Mouse (Mus musculus): ENCODE results near the gene Lrrn3. TPM values are rescaled to one million over a fixed set of nuclear protein-coding genes. Genes with fewer than 3 reads are reported as not detected.
A peak's percentile ranks its signal among the peaks of the same experiment; 100 is the strongest.

Gene Lrrn3
- polyA plus RNA-seq (2014; fragmentation: Nextera tagmentation; extraction: Ambion mirVana), result 6.4 and 7.4 TPM in 2 replicates

- Histone ChIP-seq H3K9ac (ENCODE audit: low read length) (no peak within 1 kb of the TSS), H3K4me2 (ENCODE audit: low read depth, severe bottlenecking) (peak within 1 kb of the TSS; percentile 56), H3K36me3 (ENCODE audit: control insufficient read depth, insufficient read depth, low read length) (no peaks in the 10 kb centered on the region), H3K4me1 (ENCODE audit: control insufficient read depth, insufficient read depth, low read length) (peaks cover 14% of the 10 kb centered on the region), H3K27ac (replicated peaks; ENCODE audit: low read depth, low read length) (no peak within 1 kb of the TSS), H3K27me3 (ENCODE audit: control insufficient read depth, insufficient read depth, low read length) (no peaks in the 10 kb centered on the region), H3K4me3 (ENCODE audit: low read depth, low read length) (peak within 1 kb of the TSS; percentile 7), H3K9me3 (ENCODE audit: control insufficient read depth, low read length) (no peaks in the 10 kb centered on the region)
- WGBS, result 96% methylated on average over 1 of the region's 1 CpGs
- no peak for ATAC-seq (ENCODE audit: insufficient number of reproducible peaks, low FRiP score, low TSS enrichment, low read depth)
- no peak for DNase-seq (ENCODE audit: low spot score)
These were observed at the start of gene Lrrn3 for GRCm38 (mm10) chr12:41486331-41486730. Gene Lrrn3 (minus strand): TSS chr12:41486431.

DNA sequence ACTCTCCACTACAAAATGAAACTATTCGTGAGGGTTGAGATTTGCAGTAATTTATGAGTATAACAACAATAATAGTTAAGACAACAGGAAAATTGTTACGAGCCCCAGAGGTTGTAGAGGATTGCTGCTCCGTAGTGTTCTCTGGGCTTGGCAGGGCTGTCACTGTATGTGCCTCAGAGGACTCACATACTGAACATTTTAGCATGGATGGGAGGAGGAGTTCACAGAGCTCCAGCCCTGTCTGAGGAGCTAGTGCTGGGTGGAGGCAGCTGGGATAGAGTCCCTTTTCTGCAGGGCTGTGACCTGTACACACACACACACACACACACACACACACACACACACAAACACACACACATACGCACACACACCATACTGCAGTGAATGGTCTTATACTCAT lies 42.2 kb upstream of the Lrrn3 start:
- Histone ChIP-seq H3K9ac (ENCODE audit: low read length) (no peak overlapping the region), H3K4me3 (ENCODE audit: low read depth, low read length) (no peak overlapping the region), H3K9me3 (ENCODE audit: control insufficient read depth, low read length) (no peaks in the 10 kb centered on the region), H3K27me3 (ENCODE audit: control insufficient read depth, insufficient read depth, low read length) (no peaks in the 10 kb centered on the region), H3K4me2 (ENCODE audit: low read depth, severe bottlenecking) (no peak overlapping the region), H3K4me1 (ENCODE audit: control insufficient read depth, insufficient read depth, low read length) (no peaks in the 10 kb centered on the region), H3K27ac (replicated peaks; ENCODE audit: low read depth, low read length) (no peak overlapping the region), H3K36me3 (ENCODE audit: control insufficient read depth, insufficient read depth, low read length) (no peaks in the 10 kb centered on the region)
- 87% methylated on average over 4 of the region's 4 CpGs for WGBS
- no peak for DNase-seq (ENCODE audit: low spot score)
- no peak for ATAC-seq (ENCODE audit: insufficient number of reproducible peaks, low FRiP score, low TSS enrichment, low read depth)

DNA sequence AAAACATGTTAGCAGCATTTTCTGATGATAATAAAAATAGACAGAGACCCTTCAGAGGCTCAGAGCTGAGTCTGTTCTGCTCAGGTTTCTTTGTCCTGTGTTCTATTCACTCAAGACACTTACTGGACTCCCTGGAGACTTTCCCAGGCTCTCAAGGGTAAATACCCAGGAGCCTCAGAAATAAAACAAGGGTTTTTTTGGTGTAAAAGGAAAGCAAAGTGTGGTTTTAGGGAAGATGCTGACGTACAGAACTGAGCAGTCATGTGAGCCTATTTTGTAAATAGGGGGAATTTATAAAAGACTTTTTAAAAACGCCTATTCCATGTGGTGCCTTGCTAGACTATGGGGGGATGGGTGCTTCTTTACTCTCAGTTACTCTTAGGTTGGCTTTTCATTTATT lies 40.5 kb upstream of the Lrrn3 start:
- no peak for DNase-seq (ENCODE audit: low spot score)
- H3K27me3 ChIP-seq (ENCODE audit: control insufficient read depth, insufficient read depth, low read length), result no peaks in the 10 kb centered on the region
- H3K4me1 ChIP-seq (ENCODE audit: control insufficient read depth, insufficient read depth, low read length), result no peaks in the 10 kb centered on the region
- 82% methylated on average over 2 of the region's 2 CpGs for WGBS
- no peak overlapping the region for H3K9ac ChIP-seq (ENCODE audit: low read length)
- no peak overlapping the region for H3K27ac ChIP-seq (replicated peaks; ENCODE audit: low read depth, low read length)
- H3K4me3 ChIP-seq (ENCODE audit: low read depth, low read length), result no peak overlapping the region
- H3K9me3 ChIP-seq (ENCODE audit: control insufficient read depth, low read length), result no peaks in the 10 kb centered on the region
- ATAC-seq (ENCODE audit: insufficient number of reproducible peaks, low FRiP score, low TSS enrichment, low read depth), result no peak
- H3K36me3 ChIP-seq (ENCODE audit: control insufficient read depth, insufficient read depth, low read length), result no peaks in the 10 kb centered on the region
- no peak overlapping the region for H3K4me2 ChIP-seq (ENCODE audit: low read depth, severe bottlenecking)

DNA sequence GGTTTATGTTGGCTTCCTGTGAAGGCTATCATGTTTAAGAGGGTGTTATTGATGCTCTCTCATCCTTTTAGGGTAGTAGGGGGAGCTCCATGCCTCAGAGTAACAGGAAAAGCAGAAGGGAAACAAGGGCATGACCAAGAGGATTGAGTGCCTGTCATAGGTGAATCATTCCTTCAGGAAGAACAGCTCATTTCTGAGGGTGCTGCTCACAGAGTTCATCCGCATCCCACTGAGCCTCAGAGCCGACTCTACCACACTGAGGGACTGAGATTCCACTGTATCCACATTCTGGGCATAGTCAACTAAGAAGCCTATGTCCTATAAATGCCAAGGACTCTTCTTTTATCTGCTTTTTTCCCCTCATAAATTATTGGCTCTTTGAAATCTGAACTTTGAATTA lies 35.4 kb upstream of the Lrrn3 start:
- Histone ChIP-seq H3K9me3 (ENCODE audit: control insufficient read depth, low read length) (no peaks in the 10 kb centered on the region), H3K27me3 (ENCODE audit: control insufficient read depth, insufficient read depth, low read length) (no peaks in the 10 kb centered on the region), H3K27ac (replicated peaks; ENCODE audit: low read depth, low read length) (no peak overlapping the region), H3K4me1 (ENCODE audit: control insufficient read depth, insufficient read depth, low read length) (no peaks in the 10 kb centered on the region), H3K9ac (ENCODE audit: low read length) (no peak overlapping the region), H3K4me2 (ENCODE audit: low read depth, severe bottlenecking) (no peak overlapping the region), H3K4me3 (ENCODE audit: low read depth, low read length) (no peak overlapping the region), H3K36me3 (ENCODE audit: control insufficient read depth, insufficient read depth, low read length) (no peaks in the 10 kb centered on the region)
- DNase-seq (ENCODE audit: low spot score) (no peak), ATAC-seq (ENCODE audit: insufficient number of reproducible peaks, low FRiP score, low TSS enrichment, low read depth) (no peak)
- WGBS, result 83% methylated on average over 2 of the region's 2 CpGs

DNA sequence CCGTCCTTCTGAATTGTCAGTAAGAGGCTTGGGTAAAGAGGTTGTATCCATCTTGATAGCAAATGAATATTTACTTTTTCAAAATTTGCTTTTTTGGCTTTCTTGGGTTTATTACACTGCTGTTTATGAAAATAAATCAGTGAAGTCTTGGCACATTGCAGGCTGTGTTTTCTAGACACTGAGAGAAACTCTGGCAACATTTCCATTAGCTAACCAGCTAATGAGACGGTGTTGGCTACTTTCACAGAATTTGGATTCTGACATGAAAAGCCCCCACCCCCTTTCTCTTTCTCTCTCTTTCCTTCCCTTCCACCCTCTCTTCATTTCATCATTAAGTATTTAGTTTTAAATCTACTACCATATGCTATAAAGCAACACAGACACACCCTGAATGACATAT lies 34.1 kb upstream of the Lrrn3 start:
- Histone ChIP-seq H3K9ac (ENCODE audit: low read length) (no peak overlapping the region), H3K36me3 (ENCODE audit: control insufficient read depth, insufficient read depth, low read length) (no peaks in the 10 kb centered on the region), H3K9me3 (ENCODE audit: control insufficient read depth, low read length) (no peaks in the 10 kb centered on the region), H3K4me3 (ENCODE audit: low read depth, low read length) (no peak overlapping the region), H3K4me1 (ENCODE audit: control insufficient read depth, insufficient read depth, low read length) (no peaks in the 10 kb centered on the region), H3K27ac (replicated peaks; ENCODE audit: low read depth, low read length) (no peak overlapping the region), H3K27me3 (ENCODE audit: control insufficient read depth, insufficient read depth, low read length) (no peaks in the 10 kb centered on the region), H3K4me2 (ENCODE audit: low read depth, severe bottlenecking) (no peak overlapping the region)
- DNase-seq (ENCODE audit: low spot score) (no peak), ATAC-seq (ENCODE audit: insufficient number of reproducible peaks, low FRiP score, low TSS enrichment, low read depth) (no peak)
- 77% methylated on average over 2 of the region's 2 CpGs for WGBS

DNA sequence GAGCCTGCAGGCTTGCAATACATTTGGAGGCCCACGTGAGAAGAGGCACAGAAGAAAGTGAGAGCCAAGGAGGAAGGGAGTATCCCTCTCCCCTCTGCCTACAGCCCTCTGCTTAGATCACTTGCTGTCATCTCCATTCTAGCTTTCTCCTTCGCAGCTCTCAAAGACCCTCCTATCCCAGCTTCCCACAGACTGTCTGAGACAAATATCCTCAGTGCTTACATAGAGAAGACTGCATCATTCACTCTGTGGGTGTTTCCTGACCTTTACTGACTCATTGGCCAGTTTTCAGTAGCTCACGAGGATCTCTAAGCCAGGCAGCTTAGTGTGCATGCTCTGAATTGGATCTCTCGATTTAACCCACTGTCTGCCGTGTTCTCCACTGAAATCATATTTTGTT lies 32.7 kb upstream of the Lrrn3 start:
- H3K36me3 ChIP-seq (ENCODE audit: control insufficient read depth, insufficient read depth, low read length), result no peaks in the 10 kb centered on the region
- no peaks in the 10 kb centered on the region for H3K4me1 ChIP-seq (ENCODE audit: control insufficient read depth, insufficient read depth, low read length)
- no peaks in the 10 kb centered on the region for H3K9me3 ChIP-seq (ENCODE audit: control insufficient read depth, low read length)
- WGBS, result 59% methylated on average over 5 of the region's 5 CpGs
- no peaks in the 10 kb centered on the region for H3K27me3 ChIP-seq (ENCODE audit: control insufficient read depth, insufficient read depth, low read length)
- no peak overlapping the region for H3K9ac ChIP-seq (ENCODE audit: low read length)
- H3K27ac ChIP-seq (replicated peaks; ENCODE audit: low read depth, low read length), result no peak overlapping the region
- DNase-seq (ENCODE audit: low spot score) (no peak), ATAC-seq (ENCODE audit: insufficient number of reproducible peaks, low FRiP score, low TSS enrichment, low read depth) (no peak)
- no peak overlapping the region for H3K4me3 ChIP-seq (ENCODE audit: low read depth, low read length)
- no peak overlapping the region for H3K4me2 ChIP-seq (ENCODE audit: low read depth, severe bottlenecking)

DNA sequence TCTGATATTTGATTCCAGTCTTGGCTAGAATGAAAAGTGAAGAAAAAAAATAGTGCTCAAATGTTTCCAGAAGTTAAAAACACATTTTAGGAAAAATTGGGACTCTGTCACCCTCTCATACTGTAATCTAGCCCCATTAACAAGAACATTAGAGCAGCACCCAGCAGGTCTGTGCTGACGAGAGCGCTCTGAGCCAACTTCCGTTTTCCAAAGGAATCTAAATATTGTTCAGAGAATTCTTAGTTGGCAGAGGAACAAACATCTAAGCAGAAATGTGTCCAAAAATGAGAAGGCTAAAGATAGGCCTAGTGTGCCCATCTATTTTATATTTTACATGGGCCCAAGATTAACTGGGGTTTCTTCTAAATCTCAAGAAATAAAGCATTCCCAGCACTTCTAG lies 24.4 kb upstream of the Lrrn3 start:
- ATAC-seq (ENCODE audit: insufficient number of reproducible peaks, low FRiP score, low TSS enrichment, low read depth), result no peak
- Histone ChIP-seq H3K36me3 (ENCODE audit: control insufficient read depth, insufficient read depth, low read length) (no peaks in the 10 kb centered on the region), H3K27me3 (ENCODE audit: control insufficient read depth, insufficient read depth, low read length) (no peaks in the 10 kb centered on the region), H3K4me2 (ENCODE audit: low read depth, severe bottlenecking) (no peak overlapping the region), H3K9me3 (ENCODE audit: control insufficient read depth, low read length) (no peaks in the 10 kb centered on the region), H3K4me1 (ENCODE audit: control insufficient read depth, insufficient read depth, low read length) (no peaks in the 10 kb centered on the region), H3K27ac (replicated peaks; ENCODE audit: low read depth, low read length) (no peak overlapping the region), H3K9ac (ENCODE audit: low read length) (no peak overlapping the region), H3K4me3 (ENCODE audit: low read depth, low read length) (no peak overlapping the region)
- WGBS, result 89% methylated on average over 3 of the region's 3 CpGs
- no peak for DNase-seq (ENCODE audit: low spot score)

DNA sequence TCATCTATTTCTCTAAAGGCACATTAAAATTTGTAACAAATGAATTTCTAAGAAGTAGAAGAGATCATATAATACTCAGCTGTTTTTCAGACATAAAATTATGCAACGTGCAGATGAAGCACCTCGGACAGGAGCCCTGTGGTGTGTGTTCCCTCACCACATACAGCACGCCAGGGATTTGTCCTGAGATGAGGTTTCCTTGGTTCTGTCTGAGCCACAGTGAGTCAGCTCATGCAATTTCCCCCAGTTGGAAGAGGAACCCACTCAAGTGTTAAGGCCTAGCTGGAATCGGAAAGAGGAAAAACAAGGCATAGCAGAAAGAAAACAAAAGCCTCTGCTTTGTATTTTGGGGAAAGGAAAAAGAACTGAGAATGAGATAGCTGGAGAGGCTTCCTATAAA lies 22.4 kb upstream of the Lrrn3 start:
- Histone ChIP-seq H3K27me3 (ENCODE audit: control insufficient read depth, insufficient read depth, low read length) (no peaks in the 10 kb centered on the region), H3K9ac (ENCODE audit: low read length) (no peak overlapping the region), H3K36me3 (ENCODE audit: control insufficient read depth, insufficient read depth, low read length) (no peaks in the 10 kb centered on the region), H3K4me3 (ENCODE audit: low read depth, low read length) (no peak overlapping the region), H3K9me3 (ENCODE audit: control insufficient read depth, low read length) (no peaks in the 10 kb centered on the region), H3K4me2 (ENCODE audit: low read depth, severe bottlenecking) (no peak overlapping the region), H3K27ac (replicated peaks; ENCODE audit: low read depth, low read length) (no peak overlapping the region), H3K4me1 (ENCODE audit: control insufficient read depth, insufficient read depth, low read length) (no peaks in the 10 kb centered on the region)
- no peak for DNase-seq (ENCODE audit: low spot score)
- 93% methylated on average over 4 of the region's 4 CpGs for WGBS
- ATAC-seq (ENCODE audit: insufficient number of reproducible peaks, low FRiP score, low TSS enrichment, low read depth), result no peak

GRCm38 (mm10) chr12:41500049-41500820 lies 14.0 kb upstream of the Lrrn3 start:
- DNase-seq (ENCODE audit: low spot score) (no peak), ATAC-seq (ENCODE audit: insufficient number of reproducible peaks, low FRiP score, low TSS enrichment, low read depth) (no peak)
- no peak overlapping the region for H3K27ac ChIP-seq (replicated peaks; ENCODE audit: low read depth, low read length)
- no peaks in the 10 kb centered on the region for H3K27me3 ChIP-seq (ENCODE audit: control insufficient read depth, insufficient read depth, low read length)
- 57% methylated on average over 9 of the region's 9 CpGs for WGBS
- H3K4me2 ChIP-seq (ENCODE audit: low read depth, severe bottlenecking), result no peak overlapping the region
- H3K9me3 ChIP-seq (ENCODE audit: control insufficient read depth, low read length), result no peaks in the 10 kb centered on the region
- H3K4me3 ChIP-seq (ENCODE audit: low read depth, low read length), result no peak overlapping the region
- no peaks in the 10 kb centered on the region for H3K4me1 ChIP-seq (ENCODE audit: control insufficient read depth, insufficient read depth, low read length)
- H3K36me3 ChIP-seq (ENCODE audit: control insufficient read depth, insufficient read depth, low read length), result no peaks in the 10 kb centered on the region
- no peak overlapping the region for H3K9ac ChIP-seq (ENCODE audit: low read length)

Measured in limb, embryonic 11.5 days (tissue).